Mouse (Mus musculus) cortical plate, adult 2 months (tissue): ENCODE measurements around the gene Rdh19. TPM values are rescaled to one million over a fixed set of nuclear protein-coding genes. Genes with fewer than 3 reads are reported as not detected.
"Not testable (repeated sequence)": the region's sequence is repeated elsewhere in the genome, so short reads cannot be mapped to it uniquely, and the experiment has no call there.

Source experiments
- H3K27ac ChIP-seq: fragments of 200-500 bp; 2 replicates; pipeline ENCODE4 v1.5.1; 2012; ENCODE audit warnings: low read length, control low read depth, inconsistent platforms; ENCODE audit not compliant: insufficient read depth
- H3K4me1 ChIP-seq: fragments of 200-500 bp; 2 replicates; pipeline ENCODE4 v1.6.1; 2011; ENCODE audit warnings: low read length; ENCODE audit not compliant: control insufficient read depth, insufficient read depth
- H3K4me3 ChIP-seq: fragments of 200-500 bp; 2 replicates; pipeline ENCODE4 v1.5.1; 2011; ENCODE audit warnings: mild to moderate bottlenecking, low read length, control low read depth; ENCODE audit not compliant: insufficient read depth
- CTCF ChIP-seq: fragments of 200-500 bp; IDR thresholded peaks from 2 replicates; pipeline ENCODE4 v1.5.1; 2011; ENCODE audit warnings: mild to moderate bottlenecking, control low read depth, low read length; ENCODE audit not compliant: insufficient read depth; ENCODE audit errors: extremely low read depth
- POLR2A ChIP-seq: fragments of 200-500 bp; IDR thresholded peaks from 2 replicates; pipeline ENCODE4 v1.6.1; 2011; ENCODE audit warnings: mild to moderate bottlenecking, low read length, control low read depth; ENCODE audit not compliant: insufficient read depth; ENCODE audit errors: extremely low read depth
- polyA plus RNA-seq: library from polyadenylated mRNA; depleted of rRNA; stranded (reverse); fragments of >200 nt; gene quantifications from 2 replicates; pipeline ENCODE4 v1.2.3, GENCODE M21; 2012; rRNA removed

Gene Rdh19
- not detected in 2 replicates for polyA plus RNA-seq

DNA sequence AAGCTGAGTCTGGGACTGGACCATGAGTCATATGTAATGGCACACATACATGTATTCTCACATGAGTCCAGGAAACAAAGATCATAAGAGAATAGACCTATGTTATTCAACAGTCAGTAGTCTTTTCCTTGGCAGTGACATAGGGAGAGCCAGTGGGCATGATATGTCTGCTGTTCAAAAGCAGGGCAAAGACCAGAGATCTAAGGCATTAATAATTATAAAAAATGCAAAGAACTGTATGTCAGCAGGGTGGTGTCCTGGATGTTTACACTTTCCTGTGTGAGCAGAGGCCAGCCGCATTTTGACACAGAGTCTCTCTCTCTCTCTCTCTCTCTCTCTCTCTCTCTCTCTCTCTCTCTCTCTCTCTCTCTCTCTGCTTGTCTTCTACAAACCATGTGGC is at the start of gene Rdh19:
TSS of gene Rdh19 (plus strand) at position 301 of the 400 bp plus-strand sequence.
- H3K4me3 ChIP-seq = no peak within 1 kb of the TSS
- H3K27ac ChIP-seq = no peak within 1 kb of the TSS
- no peak for TF ChIP-seq CTCF
- no peak for TF ChIP-seq POLR2A
- no peaks in the 10 kb centered on the region for H3K4me1 ChIP-seq

GRCm38 (mm10) chr10:127800891-127801290 is 48.8 kb upstream of the Rdh19 start, which contains the start of gene Rdh16:
Gene Rdh16, plus strand, starts transcription at chr10:127801152.
- Histone ChIP-seq H3K4me3 (no peak within 1 kb of the TSS), H3K27ac (no peak within 1 kb of the TSS), H3K4me1 (no peaks in the 10 kb centered on the region)
- TF ChIP-seq CTCF (no peak), POLR2A (no peak)

- TF ChIP-seq POLR2A (no peak), CTCF (no peak)
- Histone ChIP-seq H3K4me1 (no peaks in the 10 kb centered on the region), H3K27ac (no peak overlapping the region), H3K4me3 (no peak overlapping the region)
These were observed 48.1 kb upstream of the Rdh19 start for GRCm38 (mm10) chr10:127801612-127802011.

- no peaks in the 10 kb centered on the region for H3K4me1 ChIP-seq
- TF ChIP-seq CTCF (no peak), POLR2A (no peak)
- H3K27ac ChIP-seq = no peak overlapping the region
- no peak overlapping the region for H3K4me3 ChIP-seq
These were observed 47.5 kb upstream of the Rdh19 start for GRCm38 (mm10) chr10:127802236-127802635.

DNA sequence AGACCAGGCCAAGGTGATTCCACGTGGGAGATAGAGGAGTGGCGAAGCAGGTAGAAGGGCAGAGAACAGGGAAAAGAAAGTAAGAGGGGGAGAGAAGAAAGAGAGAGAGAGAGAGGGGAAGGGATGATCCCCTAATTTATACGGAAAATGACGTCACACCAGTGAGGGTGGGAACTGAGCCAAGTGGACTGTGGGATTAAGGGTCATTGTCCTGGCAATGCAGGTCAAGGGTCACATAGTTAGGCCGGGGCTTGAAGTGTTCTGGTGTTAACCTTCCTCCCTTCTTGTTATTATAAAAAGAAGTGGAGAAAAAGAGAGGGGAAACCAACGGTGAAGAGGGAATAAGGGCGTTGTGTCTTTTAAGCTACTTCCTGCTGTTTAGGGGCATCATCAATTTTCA is 45.3 kb upstream of the Rdh19 start:
- Histone ChIP-seq H3K4me1 (no peaks in the 10 kb centered on the region), H3K27ac (no peak overlapping the region), H3K4me3 (no peak overlapping the region)
- TF ChIP-seq POLR2A (no peak), CTCF (no peak)

- H3K27ac ChIP-seq = no peak overlapping the region
- H3K4me1 ChIP-seq = no peaks in the 10 kb centered on the region
- H3K4me3 ChIP-seq = no peak overlapping the region
- TF ChIP-seq CTCF = no peak
- no peak for TF ChIP-seq POLR2A
These were observed 33.8 kb upstream of the Rdh19 start for GRCm38 (mm10) chr10:127815888-127816287.

DNA sequence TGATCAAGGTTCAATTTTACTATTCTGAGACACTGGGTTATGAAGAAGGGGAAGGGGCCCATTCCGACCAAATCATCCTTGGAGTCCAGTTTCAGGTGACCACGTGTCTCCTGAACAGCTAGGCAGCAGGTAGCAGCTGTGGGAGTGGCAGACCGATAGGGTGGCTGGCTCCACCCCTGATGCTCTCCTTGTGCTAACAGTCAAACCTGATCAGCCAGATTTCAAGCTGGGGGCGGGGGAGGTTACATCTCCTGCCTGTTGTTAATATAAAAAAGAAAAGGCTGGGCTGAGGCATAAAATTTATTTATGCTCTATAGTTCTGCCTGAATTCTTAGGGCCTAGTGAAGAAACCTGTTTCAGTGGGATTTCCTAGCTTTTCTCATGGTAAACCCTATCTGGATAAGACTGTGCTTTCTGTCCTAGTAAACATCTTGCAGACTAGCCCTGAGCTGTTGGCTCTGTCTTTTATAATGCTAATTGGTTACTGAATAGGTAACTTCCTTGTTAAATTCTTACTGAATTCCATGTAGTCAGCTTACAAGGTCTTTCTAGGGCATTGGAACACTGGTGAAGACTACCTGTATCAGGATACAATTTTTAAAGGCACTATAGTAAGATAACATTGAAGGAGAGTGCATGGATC is 32.3 kb upstream of the Rdh19 start:
- H3K27ac ChIP-seq, H3K4me3 ChIP-seq, H3K4me1 ChIP-seq: not testable (repeated sequence)

DNA sequence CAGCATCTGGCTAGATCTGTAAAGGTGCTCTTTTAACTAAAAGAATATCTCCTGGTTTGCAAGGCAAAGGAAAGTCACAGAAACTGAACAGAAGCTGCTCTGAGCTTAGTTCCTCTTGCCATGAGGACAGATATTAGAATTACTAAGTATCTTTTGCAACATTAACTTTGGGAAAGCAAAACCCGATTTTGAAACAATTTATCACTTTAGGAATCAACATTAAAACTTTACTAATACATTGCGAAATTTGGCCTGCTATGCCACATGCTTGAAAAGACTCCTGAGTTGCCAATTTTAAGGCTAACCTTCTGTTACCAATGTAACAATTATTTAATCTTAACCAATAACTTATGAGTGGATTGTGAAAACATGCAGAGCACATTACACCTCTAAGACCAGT is 27.9 kb upstream of the Rdh19 start:
- not testable (repeated sequence) for H3K4me3 ChIP-seq, H3K4me1 ChIP-seq, H3K27ac ChIP-seq

GRCm38 (mm10) chr10:127825386-127825785 is 24.3 kb upstream of the Rdh19 start:
- Histone ChIP-seq H3K27ac (no peak overlapping the region), H3K4me3 (no peak overlapping the region), H3K4me1 (no peaks in the 10 kb centered on the region)
- no peak for TF ChIP-seq POLR2A
- TF ChIP-seq CTCF = peak; percentile 55

DNA sequence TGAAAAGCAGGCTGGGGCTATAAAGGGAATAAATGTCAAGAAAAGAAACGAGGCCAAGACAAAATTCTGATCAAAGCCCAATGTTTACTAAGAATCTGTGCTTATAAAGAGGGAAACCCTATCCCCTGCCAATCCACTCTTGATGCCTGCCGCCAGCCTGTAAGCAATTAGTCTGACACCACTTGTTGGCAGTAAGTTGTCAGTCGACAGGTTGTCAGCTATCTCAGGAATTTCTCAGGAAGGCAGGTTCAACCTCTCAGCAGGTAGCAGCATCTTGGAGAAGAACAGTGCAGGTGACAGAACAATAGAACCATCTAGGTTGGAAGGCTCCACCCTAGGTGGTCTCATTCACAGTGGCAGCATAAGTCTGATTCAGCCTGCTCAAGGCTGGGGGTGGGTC is 20.6 kb upstream of the Rdh19 start:
- Histone ChIP-seq H3K4me3 (no peak overlapping the region), H3K4me1 (no peaks in the 10 kb centered on the region), H3K27ac (no peak overlapping the region)
- no peak for TF ChIP-seq CTCF
- no peak for TF ChIP-seq POLR2A

GRCm38 (mm10) chr10:127834186-127834585 is 15.5 kb upstream of the Rdh19 start:
- not testable (repeated sequence) for H3K27ac ChIP-seq, H3K4me3 ChIP-seq, H3K4me1 ChIP-seq
